Mouse (Mus musculus) liver, postnatal 0 days (tissue): ENCODE results near the gene Rarres2.

ENCODE experiments used
- CTCF ChIP-seq: sonication (generic); IDR thresholded peaks from 2 replicates; pipeline ENCODE4 v1.5.1; 2016; ENCODE audit warnings: antibody characterized with exemption, low read depth
- EP300 ChIP-seq: IDR thresholded peaks from 2 replicates; pipeline ENCODE4 v1.6.1; 2016; ENCODE audit warnings: antibody characterized with exemption, low read depth, mild to moderate bottlenecking

- TF ChIP-seq EP300 (no peak), CTCF (no peak)
Observed at GRCm38 (mm10) chr6:48581257-48581656, 8.7 kb upstream of the Rarres2 start.
